Mouse (Mus musculus): Measurements from ENCODE around the gene Lrmda.

- TF ChIP-seq CTCF (IDR thresholded peaks at IDR 0.05; ENCODE audit: low read depth) = no peak
- no peak for TF ChIP-seq EP300 (IDR thresholded peaks at IDR 0.05; ENCODE audit: low read depth)
Measured at GRCm38 (mm10) chr14:22168795-22169568, 149.5 kb downstream of the Lrmda start.

All from heart, postnatal 0 days (tissue).